Mouse (Mus musculus) adrenal gland, adult (tissue): ENCODE measurements at regions not wholly inside any gene's neighbourhood (a gene's known extent, or its start where the extent isn't known, plus 50 kb on each side); places are given as distances from the start of the nearest gene placed in this dataset.
A peak's percentile ranks its signal among the peaks of the same experiment; 100 is the strongest.
"Not testable (repeated sequence)": the region's sequence is repeated elsewhere in the genome, so short reads cannot be mapped to it uniquely, and the experiment has no call there.

Experiments
- DNase-seq, 2 experiments: peaks; one replicate each; pipeline ENCODE4 v3.0.0; 2022 to 2023; ENCODE audit warnings: low spot score in 1 of 2; ENCODE audit not compliant: inconsistent age in 2 of 2

GRCm38 (mm10) chr15:16909396-16909795, 180.8 kb downstream of the Cdh9 start:
- DNase-seq, result no peak

- not testable (repeated sequence) for DNase-seq
These were observed 181.4 kb downstream of the Cdh9 start for GRCm38 (mm10) chr15:16909941-16910340.

GRCm38 (mm10) chr15:16914966-16915569, 186.5 kb downstream of the Cdh9 start:
- no peak for DNase-seq

GRCm38 (mm10) chr15:16923246-16923645, 194.7 kb downstream of the Cdh9 start:
- no peak for DNase-seq

- DNase-seq, result no peak
These were observed 204.7 kb downstream of the Cdh9 start for GRCm38 (mm10) chr15:16933137-16933677.

- DNase-seq, result no peak
These were observed 205.9 kb downstream of the Cdh9 start for GRCm38 (mm10) chr15:16934438-16934837.

GRCm38 (mm10) chr15:16975821-16976220, 247.3 kb downstream of the Cdh9 start:
- DNase-seq, result not testable (repeated sequence)

- DNase-seq, result no peak
These were observed 262.3 kb downstream of the Cdh9 start for GRCm38 (mm10) chr15:16990848-16991247.

- no peak for DNase-seq
These were observed 267.1 kb downstream of the Cdh9 start for GRCm38 (mm10) chr15:16995667-16996066.

- DNase-seq, result no peak
These were observed 277.6 kb downstream of the Cdh9 start for GRCm38 (mm10) chr15:17006139-17006538.

- DNase-seq, result no peak
These were observed 279.3 kb downstream of the Cdh9 start for GRCm38 (mm10) chr15:17007811-17008210.

GRCm38 (mm10) chr15:17048867-17049628, 320.5 kb downstream of the Cdh9 start:
- DNase-seq, result no peak

- no peak for DNase-seq
These were observed 341.2 kb downstream of the Cdh9 start for GRCm38 (mm10) chr15:17069772-17070171.

- no peak for DNase-seq
These were observed 355.5 kb downstream of the Cdh9 start for GRCm38 (mm10) chr15:17084030-17084429.

GRCm38 (mm10) chr15:17088644-17089228, 360.2 kb downstream of the Cdh9 start:
- DNase-seq, result no peak

- peak in 1 of 2 experiments; percentile 29 for DNase-seq
These were observed 370.4 kb downstream of the Cdh9 start for GRCm38 (mm10) chr15:17098927-17099326.

GRCm38 (mm10) chr15:17101182-17101581, 372.6 kb downstream of the Cdh9 start:
- DNase-seq, result no peak

GRCm38 (mm10) chr15:17135721-17136120, 407.2 kb downstream of the Cdh9 start:
- DNase-seq, result no peak

- DNase-seq, result no peak
These were observed 451.6 kb downstream of the Cdh9 start for GRCm38 (mm10) chr15:17180164-17180563.

GRCm38 (mm10) chr15:17181358-17182022, 452.9 kb downstream of the Cdh9 start:
- no peak for DNase-seq

GRCm38 (mm10) chr15:17195439-17195838, 466.9 kb downstream of the Cdh9 start:
- DNase-seq, result peak in 1 of 2 experiments; percentile 21
